Mouse (Mus musculus) cerebellum, adult (tissue): ENCODE measurements around the gene Dhx16.
A peak's percentile ranks its signal among the peaks of the same experiment; 100 is the strongest.
"Not testable (repeated sequence)": the region's sequence is repeated elsewhere in the genome, so short reads cannot be mapped to it uniquely, and the experiment has no call there.

Experiments
- ATAC-seq: cut with Nextera tagmentation; 2 replicates; pipeline ENCODE4 v1.9.2; 2017; ENCODE audit warnings: mild to moderate bottlenecking, moderate library complexity, mixed read lengths; ENCODE audit not compliant: insufficient number of reproducible peaks, low FRiP score, low TSS enrichment

Gene Dhx16

DNA sequence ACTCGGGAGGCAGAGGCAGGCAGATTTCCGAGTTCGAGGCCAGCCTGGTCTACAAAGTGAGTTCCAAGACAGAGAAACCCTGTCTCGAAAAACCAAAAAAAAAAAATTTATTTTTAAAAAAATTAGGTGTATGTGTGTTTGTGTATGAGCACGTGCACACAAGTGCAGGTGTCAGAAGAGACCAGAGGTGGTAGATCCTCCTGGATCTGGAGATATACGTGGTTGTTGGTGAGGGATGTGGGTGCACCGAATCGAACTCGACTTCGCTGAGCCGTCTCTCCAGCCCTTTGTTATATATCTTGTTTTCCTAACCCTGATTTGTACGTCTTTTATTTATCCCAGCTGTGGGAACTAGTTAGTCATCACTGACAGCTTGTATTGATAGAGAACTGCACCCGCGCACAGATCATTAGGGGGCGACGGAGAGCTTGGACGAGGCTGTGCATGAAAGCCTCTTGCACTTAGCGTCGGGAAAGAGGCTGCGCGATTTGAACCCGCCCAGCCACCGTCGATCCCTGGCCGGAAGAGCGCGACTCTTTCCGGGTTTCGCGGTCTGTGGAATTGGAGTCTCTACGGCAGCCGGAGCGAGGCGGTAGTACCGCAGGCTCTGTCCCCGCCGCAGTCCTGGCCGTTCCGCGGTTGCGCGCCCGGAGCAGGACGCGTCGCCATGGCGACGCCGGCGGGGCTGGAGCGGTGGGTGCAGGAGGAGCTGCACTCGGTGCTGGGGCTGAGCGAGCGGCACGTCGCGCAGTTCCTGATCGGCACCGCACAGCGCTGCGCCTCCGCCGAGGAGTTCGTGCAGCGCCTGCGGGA lies at the start of gene Dhx16:
Gene Dhx16, plus strand, starts transcription at position 575 of the 813 bp plus-strand sequence.
- peak; percentile 88 for ATAC-seq

DNA sequence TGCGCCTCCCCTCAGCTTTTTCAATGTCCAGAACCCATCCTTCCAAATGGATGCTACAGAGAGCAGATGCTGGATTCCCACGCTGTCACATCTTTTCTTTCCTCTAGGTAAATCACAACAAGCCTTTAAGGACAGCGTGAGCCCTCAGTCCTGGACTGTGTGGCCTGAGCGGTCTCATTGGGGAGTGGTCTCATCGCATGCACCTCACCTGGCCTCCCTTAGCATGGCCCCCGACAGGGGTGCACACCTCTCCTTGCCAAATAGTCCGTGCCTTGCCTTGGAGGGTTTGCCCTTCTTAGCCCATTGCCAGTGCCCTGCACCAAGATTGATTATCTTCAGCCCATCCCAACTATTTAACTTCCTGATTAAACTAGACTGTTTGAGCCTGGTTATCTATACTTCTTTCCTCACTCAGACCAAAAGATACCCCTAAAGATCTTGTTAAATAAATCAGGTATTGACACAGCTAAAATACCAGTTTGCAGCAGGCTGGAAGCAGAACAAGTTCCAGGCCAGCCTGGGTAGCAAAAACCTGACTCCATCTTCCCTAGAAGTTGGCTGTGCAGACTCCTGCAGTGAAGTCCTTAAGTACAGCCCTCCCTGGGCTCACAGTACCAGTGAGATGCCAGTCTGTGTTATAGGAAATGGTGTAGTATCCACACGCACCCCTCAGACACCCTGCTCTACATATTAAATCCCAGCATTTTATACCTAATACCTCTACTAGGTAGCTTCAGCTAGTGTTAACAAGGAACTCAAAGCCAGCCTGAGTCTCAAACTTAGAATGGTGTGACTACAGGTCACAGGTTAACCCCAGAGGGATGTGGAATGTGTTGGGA lies 47.0 kb upstream of the Dhx16 start:
- no peak for ATAC-seq

DNA sequence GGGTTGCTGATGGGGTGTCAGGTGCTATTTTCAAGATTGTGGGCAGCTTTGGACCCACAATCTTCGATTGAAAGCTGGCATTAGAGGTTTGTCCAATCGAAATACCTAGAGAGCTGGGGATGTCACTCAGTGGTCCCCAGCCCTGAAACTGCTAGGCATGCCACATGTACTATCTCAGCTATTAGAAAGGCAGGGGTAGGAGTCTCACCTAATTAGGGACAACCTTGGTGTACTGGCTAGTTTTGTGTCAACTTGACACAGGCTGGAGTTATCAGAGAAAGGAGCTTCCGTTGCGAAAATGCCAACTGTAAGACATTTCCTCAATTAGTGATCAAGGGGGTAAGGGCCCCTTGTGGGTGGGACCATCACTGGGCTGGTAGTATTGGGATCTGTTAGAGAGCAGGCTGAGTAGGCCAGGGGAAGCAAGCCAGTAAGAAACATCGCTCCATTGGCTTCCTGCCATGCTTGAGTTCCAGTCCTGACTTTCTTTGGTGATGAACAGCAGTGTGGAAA lies 46.3 kb upstream of the Dhx16 start:
- no peak for ATAC-seq

DNA sequence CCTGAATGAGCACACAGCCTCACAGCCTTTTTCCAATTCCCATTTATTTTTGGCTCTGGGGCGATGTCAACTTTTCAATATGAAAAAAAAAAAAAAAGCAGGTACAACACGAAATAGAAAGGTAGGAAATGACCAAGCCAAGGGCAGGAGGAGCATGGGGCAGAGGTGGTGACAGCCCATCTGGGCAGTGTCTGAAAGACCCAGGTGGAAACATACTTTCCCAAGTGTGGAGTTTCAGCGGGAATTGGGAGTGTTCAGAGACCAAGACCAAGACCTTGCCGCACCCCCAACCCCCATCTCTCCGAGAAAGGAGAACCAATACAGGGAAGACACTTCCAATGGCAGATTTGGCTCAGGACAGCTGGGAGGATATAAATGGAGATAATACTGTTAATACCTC lies 45.7 kb upstream of the Dhx16 start:
- no peak for ATAC-seq

DNA sequence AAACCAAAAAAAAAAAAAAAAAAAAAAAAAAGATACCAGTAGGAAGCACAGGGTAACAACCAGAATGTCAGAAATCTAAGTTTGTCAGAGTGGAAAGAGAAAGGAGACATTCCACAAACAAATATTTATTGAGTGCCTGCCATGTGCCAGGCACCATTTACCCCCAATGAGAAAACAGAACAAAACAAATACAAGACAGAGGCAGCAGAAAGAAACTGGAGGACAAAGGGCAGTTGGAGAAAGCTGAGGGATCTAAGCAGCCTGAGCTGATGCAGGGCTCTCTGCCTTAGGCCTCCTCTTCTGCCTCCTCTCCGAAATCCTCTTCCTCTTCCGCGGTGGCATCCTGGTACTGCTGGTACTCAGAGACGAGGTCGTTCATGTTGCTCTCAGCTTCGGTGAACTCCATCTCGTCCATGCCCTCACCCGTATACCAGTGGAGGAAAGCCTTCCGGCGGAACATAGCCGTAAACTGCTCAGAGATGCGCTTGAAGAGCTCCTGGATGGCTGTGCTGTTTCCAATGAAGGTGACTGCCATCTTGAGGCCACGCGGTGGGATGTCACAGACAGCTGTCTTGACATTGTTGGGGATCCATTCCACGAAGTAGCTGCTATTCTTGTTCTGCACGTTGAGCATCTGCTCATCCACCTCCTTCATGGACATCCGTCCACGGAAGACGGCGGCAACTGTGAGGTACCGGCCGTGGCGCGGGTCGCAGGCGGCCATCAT lies 44.8 kb upstream of the Dhx16 start:
- no peak for ATAC-seq

DNA sequence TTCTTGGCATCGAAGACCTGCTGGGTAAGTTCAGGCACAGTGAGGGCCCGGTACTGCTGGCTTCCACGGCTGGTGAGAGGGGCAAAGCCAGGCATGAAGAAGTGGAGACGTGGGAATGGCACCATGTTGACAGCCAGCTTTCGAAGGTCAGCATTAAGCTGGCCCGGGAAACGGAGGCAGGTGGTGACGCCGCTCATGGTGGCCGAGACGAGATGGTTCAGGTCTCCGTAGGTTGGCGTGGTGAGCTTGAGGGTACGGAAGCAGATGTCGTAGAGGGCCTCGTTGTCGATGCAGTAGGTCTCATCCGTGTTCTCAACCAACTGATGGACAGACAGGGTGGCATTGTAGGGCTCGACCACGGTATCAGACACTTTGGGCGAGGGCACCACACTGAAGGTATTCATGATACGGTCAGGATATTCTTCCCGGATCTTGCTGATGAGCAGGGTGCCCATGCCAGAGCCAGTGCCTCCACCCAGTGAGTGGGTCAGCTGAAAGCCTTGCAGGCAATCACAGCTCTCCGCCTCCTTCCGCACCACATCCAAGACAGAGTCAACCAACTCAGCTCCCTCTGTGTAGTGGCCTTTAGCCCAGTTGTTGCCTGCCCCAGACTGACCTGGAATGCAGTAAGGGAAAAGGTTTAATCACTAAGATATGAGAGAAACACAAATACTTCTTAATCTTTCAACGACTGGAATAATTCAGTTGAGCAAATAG lies 44.0 kb upstream of the Dhx16 start:
- ATAC-seq = no peak

DNA sequence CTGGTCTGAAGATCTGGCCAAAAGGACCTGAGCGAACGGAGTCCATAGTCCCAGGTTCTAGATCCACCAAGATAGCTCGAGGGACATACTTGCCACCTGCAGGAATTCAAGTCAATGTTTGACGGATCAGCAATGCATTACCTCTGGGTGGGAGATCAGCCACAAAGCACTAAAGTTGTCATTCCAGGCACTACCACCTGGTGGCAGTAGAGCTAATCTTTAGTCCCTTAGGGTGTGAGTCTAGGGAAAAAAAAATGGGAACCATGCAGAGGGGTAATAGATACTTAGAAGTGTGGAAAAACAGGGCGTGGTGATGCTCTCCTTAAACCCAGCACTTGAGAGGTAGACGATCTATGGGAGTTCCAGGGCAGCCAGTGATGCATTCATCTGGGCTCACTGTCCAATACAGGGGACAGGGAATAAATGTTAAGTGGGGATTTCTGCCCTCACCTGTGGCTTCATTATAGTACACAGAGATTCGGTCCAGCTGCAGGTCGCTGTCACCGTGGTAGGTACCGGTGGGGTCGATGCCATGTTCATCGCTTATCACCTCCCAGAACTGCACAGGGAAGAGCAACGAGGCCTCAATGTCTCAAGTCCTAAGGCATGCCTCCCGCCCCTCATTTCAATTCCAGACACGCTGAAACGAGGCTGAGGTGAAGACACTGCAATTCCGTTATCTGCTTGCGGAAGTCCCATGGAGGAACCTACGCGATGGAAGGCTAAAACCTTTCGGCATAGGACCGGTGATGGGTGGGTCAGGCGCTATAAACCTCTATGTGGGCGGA lies 43.2 kb upstream of the Dhx16 start:
- ATAC-seq = no peak

DNA sequence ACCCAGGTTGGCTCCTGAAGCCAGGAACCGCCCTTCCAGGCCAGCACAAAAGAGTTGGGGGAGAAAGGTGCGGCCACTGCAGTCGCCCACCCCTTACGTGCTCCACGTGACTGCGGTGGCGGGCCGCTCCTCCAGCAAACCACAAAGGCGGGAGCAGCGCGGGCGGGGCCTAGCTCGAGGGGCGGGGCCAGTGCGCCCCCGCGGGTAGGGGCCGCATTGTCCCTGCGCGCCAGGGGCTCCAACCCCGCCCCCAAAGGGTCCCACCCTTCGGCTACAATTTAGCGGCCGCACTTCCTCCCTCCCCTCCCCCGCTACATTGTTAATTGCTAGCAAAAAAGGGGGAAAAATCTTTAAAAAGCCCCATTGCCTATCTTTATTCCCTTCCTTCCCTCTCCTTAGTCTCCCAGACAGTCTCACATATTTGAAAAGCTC lies 42.6 kb upstream of the Dhx16 start:
- no peak for ATAC-seq

DNA sequence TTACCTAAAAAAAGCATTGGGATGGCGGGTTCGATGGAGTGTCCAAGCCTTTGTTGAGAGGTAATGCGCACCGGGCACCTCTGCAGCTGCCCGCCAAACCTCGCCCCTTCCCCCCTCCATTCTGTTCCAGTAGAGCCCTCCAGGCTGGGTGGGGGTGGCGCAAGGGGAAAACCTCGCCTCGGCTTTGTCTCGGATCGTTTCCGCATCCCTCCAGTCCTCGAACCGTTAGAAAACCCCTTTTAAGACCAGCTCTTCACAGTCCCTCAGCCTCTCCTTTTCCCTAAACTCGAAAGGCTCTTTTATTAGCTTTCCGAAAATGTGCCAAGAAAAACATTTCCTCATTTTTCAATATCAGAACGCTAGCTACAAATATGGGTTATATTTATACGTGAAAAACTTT lies 42.1 kb upstream of the Dhx16 start:
- ATAC-seq = no peak

DNA sequence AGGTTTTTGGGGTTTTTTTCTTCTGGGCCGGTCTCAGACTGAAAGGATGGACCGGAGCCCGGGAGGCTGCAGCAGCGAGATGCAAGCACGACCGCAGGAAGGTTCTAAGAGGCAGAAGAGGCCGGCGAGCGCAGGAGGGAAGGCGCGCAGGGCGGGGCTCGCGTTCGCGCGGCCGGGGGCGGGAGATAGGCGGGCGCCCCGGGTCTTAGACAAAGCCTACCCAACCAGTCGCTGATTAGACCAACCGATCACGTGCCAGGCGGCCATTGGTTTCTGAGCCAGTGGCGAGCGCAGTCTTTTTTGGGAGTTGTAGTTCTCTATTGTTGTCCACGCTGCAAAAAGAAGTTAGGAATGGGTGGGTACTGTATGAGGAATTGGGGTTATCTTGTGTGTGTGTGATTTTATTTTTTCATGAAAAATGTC lies 41.5 kb upstream of the Dhx16 start, which contains the start of gene Tubb5:
Gene Tubb5, minus strand, starts transcription at position 185 of the 423 bp plus-strand sequence.
- ATAC-seq = peak; percentile 64

DNA sequence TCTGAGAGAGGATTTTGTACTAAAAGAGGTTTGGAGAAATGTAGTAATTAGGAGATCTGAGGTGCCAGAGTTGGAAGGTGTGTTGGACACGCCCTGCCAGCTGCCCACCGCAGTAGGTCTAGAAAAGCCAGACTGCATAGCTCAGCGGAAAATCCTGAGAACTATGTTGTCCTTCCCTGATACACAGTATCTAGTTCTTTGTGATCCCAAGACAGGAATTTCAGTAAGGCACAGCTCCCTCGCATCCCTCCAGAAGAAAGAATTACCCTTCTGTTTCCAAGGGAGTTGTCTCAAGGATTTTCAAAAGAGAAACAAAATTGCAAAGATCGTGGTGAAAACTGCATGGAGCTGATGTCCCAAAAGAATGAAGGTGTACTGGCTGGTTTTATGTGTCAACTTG lies 41.0 kb upstream of the Dhx16 start:
- ATAC-seq = no peak

DNA sequence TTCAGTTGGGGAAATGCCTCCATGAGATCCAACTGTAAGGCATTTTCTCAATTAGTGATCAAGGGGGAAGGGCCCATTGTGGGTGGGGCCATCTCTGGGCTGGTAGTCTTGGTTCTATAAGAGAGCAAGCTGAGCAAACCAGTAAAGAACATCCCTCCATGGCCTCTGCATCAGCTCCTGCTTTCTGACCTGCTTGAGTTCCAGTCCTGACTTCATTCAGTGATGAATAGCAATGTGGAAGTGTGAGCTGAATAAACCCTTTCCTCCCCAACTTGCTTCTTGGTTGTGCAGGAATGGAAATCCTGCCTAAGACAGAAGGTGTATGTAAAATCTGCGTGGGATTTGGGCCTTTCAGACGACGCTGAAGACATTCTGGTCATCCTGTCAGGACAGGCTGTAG lies 40.6 kb upstream of the Dhx16 start:
- not testable (repeated sequence) for ATAC-seq

DNA sequence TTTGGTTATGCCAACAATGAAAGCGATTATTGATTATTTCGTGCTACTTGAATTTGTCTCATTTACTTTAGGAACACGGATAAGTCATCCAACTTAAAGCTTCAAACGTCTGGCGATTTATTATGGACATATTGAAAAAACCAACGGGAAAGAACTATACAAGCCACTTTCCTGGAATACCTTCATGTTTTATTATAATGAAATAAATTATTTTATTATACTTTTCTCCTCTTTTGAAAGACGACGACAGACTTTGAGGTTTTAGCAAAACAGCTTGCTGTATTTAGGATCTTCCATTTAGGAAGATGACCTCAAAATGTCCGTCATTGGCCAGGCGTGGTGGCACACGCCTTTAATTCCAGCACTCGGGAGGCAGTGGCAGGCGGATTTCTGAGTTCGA lies 39.1 kb upstream of the Dhx16 start:
- ATAC-seq = no peak

DNA sequence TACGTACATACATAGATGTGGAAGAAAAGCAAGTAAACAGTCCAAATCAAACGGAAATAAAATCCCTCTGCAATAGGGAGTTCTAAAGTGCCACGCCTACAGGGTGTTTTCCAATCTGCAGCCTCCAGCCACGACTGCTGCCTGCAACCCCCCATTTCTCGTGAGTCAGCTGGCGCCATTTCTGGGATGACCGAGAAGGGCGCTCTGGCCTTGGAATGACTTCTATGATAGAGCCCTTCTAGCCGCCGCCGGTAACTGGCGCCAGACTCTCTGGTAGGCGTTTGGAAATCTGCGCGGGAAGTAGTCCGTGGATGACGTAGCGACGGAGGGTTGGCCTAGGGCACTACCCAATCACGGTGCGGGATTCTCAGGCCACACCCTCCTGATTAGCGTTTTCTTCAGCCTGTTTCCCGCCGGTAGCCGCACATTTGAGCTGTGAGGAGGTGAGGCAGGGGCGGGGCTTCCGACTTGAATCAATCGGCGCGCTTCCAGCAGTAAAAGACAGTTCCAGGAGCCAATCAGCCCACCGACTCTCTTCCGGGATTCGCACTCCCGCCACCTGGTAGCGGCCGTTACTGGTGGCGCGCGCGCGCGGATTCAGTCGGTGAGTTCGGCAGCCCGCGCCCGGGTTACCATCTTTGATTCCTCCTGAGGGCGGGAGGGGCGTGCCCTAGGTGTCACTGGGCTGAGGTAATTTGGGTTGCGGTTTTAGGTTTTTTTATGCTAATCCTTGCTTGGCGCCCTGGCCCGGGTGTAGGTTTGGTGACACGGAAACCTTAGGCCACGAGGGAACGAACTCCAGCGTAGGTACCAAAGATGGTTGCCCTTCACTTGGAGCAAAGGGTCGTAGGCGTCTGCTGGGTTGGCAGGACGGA lies 38.3 kb upstream of the Dhx16 start, which contains the start of gene Mdc1:
Gene Mdc1, plus strand, starts transcription at position 440 of the 875 bp plus-strand sequence.
- peak; percentile 94 for ATAC-seq

DNA sequence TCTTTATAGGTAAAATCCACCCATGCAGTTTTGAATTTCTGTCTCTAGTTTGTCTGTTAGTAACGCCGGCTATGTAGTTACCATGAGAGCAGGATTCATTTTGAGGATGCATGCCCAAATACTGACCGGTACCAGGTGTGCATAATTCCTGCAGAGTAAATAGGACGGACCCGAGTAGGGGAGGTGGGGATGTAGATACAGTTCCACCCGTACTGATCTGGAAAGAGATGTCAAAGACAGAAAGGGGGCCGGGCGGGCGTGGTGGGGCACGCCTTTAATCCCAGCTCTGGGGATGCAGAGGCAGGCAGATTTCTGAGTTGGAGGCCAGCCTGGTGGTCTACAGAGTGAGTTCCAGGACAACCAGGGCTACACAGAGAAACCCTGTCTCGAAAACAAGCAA lies 37.6 kb upstream of the Dhx16 start:
- no peak for ATAC-seq

DNA sequence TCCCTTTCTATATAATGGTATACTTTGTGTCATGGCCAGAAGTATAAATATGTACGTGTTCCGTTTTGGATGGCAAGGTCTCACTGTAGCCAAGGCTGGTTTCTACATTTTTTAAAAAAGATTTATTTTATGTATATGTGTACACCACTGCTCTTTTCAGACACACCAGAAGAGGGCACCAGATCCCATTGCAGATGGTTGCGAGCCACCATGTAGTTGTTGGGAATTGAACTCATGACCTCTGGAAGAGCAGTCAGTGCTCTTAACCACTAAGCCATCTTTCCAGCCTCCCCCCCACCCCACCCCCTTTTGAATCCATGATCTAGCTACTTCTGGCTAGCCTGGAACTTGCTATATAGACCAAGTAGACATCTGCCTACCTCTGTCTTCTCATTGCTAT lies 36.1 kb upstream of the Dhx16 start:
- ATAC-seq = no peak

DNA sequence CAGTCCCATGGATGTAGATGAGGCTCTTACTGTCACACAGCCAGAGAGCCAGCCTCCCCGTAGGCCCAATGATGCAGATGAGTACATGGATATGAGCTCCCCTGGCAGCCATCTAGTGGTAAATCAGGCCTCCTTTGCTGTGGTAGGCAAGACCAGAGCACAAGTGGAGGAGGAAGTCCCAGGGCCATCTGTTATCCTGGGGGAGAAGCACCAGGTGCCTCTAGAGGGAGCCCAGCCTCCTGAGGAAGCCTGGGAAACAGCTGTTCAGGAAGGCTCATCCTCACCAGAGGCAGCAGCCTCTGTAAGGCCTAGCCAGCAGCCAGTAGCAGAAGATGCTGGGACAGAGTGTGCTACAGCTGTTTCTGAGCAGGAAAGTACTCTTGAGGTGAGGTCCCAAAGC lies 31.5 kb upstream of the Dhx16 start:
- ATAC-seq = no peak

DNA sequence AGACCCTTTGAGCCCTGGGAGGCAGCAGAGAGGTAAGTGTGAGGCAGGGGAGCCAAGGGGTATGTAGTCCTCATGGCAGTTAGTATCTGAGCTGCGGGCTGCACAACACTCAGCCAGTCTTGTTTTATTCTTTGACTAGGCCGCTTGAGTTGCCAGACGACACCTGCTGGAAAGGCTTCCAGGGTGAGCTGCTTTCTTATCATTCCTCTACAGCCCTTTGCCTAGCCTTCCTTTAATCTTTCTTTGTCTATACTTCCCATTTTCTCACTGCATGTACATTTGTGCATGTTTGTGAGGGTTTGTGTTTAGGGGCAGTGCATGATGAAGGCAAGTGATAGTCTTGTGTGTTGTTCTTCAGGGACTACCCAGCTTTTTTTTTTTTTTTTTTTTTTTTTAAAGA lies 28.6 kb upstream of the Dhx16 start:
- ATAC-seq = no peak
